Mouse (Mus musculus) common myeloid progenitor, adult 5-6 weeks (primary cell): ENCODE results near the gene Ddx20. TPM values are rescaled to one million over a fixed set of nuclear protein-coding genes. Genes with fewer than 3 reads are reported as not detected.

Source experiments
- ATAC-seq: replicated peaks from 2 replicates; pipeline ENCODE4 v1.8.0; 2016; ENCODE audit warnings: low read depth, mild to moderate bottlenecking, moderate TSS enrichment, inconsistent platforms; ENCODE audit not compliant: poor library complexity, severe bottlenecking
- total RNA-seq: library from RNA; stranded (forward); fragments of 200-1000, 187-1606 nt; gene quantifications from 2 replicates; pipeline ENCODE4 v1.2.3, GENCODE M21; 2017

Ddx20 gene
- total RNA-seq = 42.8 and 61.7 TPM in 2 replicates

DNA sequence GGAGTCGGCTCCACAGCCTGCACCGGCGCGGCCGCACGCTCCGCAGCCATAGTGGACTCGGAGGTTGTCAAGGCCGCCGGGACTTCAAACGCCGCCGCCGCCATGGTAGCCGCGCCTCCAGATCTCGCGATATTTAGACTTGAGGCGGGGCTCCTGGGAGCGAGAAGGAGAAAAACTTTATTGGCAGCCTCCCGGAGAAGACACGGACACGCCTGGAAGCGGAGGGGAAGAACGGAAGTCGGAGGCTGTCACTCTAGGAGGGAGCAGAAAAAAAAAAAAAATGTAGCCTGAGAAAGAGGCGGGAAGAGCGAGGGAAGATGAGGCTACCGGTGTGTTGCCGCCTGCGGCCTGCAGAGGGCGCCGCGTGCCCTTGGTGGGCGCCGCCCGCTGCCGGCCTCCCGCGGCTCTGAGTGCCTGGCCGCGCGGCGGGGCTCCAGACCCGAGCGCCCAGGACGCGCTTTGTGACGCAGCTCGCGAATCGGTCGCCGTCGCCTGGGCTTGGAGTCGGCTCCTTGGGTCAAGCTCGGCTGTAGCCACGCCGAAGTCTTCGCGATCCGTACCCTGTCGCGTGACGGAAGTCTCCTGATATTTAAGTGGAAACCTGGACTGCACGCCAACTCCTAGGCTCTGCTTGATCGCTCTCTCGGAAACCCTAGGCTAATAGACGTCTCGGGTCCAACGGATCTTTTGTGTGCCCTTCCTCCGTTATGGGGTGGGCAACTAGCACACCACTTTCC is at the start of gene Ddx20:
Gene Ddx20 (minus strand): TSS at position 251 of the 737 bp plus-strand sequence.
- peak; percentile 91 for ATAC-seq

DNA sequence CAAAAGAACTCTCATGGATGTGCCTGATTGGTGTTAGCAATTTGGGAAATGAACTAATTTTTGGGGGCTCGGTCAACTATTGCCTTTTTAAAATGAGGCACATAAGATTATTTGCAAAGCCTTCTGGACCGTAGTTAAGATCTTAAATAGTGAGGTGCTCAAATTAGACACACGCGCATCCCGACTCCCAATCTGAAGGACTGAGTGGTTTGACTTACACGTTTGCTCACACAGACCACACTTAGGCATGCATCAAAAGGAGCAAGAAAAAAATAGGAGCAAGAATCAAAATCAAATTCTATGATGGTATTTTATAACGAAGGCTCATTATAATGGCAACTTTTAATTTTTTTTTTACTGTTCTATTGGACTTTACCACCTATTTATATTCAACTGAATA is 49.7 kb upstream of the Ddx20 start:
- no peak for ATAC-seq

DNA sequence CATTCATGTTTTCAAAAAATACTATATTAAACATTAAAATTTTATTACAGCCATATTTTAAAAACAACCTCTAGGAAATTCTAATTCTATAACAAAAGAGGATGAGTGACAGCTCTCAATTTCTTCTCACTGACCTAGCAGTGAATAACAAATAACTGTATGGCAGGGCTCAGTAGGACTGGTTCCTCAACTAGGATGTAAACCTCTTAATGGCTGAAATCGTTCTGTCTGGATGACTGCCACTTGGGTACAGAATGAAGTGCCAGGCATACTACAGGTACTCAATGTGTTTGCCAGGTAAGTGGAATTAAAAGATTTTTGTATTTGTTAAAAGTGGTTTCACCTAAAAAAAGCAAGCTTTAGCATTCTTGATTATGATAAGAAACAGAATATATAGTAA is 48.8 kb upstream of the Ddx20 start:
- ATAC-seq = no peak

DNA sequence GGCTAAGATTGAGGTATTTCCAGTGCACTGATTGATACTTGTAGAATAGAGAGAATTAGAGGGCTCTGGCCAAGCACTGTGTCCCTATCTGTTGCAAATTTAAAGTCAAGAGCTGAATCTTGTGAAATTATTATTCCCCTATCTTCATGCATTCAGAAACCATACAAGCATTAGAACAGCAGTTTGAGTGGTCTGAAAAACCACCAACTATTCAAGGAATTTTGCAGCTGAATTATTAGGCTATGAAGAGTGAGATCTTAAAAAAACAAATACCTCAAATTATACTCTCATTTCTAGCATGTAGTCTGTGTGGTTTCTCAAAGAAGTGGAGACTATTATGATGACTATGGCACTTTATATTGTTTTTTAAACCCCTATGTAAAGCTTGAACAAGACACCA is 47.9 kb upstream of the Ddx20 start:
- no peak for ATAC-seq

DNA sequence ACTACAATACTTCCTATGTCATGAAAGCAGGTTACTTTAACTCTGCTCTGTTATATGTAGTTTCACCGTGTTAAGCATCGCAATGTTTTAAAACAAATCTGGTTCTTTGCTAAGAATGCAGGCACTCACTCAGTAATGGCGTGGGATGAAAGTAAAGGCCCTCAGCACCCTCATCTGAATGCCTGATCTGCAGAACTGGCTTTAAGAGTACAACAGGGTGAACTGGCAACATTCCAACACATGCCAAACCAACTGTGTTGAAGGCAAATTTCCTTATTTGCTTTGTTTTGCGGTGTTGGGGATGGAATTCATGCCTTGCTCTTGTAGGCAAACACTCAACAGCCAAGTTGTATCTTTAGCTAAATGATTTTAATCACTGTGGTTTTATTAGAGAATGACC is 46.2 kb upstream of the Ddx20 start:
- no peak for ATAC-seq

DNA sequence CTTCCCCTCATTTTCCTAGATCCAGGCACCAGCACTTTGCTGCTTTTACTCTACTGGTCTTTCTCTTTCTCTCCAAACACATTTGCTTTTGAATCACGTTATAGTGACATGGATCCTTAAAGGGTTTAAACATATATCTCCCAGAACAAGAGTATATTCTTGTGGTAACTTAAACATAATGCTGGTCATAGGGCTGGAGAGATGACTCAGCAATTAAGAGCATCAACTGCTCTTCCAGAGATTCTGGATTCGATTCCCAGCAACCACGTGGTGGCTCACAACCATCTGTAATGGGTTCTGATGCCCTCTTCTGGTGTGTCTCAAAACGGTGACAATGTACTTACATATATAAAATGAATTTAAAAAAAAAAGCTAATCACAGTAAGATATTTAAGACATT is 45.0 kb upstream of the Ddx20 start:
- no peak for ATAC-seq

DNA sequence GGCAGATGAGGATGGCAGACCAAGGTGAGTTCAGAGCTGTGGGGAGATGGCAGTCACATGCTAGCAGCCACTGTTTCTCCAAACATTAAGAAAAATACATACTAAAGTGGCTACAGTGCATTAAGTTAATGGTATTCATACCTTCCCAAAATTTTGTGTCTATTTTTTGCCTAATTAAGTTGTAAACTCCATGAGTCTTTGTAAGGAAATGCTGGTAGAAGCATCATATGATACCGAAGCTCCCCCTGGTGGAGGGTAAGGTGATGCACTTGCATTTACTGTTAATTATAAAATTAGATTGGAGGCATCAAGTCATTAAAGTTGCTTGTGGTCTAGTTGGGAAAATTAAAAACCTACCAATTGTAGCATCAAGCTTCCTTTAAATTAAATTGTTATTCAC is 38.7 kb upstream of the Ddx20 start:
- peak; percentile 59 for ATAC-seq

DNA sequence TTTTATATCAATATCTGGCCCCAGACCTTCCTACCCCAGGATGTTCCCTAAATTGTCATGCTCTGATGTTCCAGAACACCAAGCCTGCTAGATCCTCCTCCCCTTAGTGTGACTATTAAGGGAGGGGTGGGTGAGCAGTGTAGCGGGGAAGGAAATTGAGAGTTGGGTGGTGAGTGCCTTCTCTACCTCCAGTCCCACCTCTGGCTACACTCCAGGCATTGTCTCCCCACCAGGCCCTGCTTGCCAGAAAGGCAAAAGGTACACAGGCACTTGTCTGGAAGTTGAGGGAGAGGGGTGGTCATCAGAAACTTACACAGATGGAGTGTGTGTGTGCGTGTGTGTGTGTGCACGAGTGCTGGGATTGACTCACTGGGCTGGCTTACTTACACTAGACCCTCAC is 35.1 kb upstream of the Ddx20 start:
- ATAC-seq = no peak

DNA sequence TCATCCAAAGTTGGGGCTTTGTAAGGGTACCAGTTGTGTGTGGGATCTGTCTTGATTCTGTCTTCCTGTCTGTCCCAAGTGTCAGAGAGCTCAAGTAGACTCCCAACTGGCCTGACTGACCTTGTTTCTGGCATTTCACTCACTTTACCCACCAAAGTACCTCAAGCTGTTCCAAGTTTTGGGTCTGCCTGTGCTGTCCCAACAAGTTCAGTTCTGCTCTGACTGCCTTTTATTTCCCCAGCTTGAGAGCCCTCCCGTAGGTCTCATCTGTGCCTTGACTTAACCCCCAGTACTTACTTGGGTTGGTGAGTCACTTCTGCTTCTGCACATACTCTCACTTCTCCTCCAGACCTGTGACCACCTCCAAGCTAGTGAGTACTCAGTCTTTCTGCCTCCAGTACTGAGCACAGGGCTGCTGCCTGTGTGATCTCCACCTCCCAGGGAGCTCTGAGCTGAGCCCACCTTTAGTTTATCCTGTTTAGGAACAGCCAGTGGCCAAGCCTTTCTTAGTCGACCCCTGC is 34.4 kb upstream of the Ddx20 start:
- ATAC-seq = peak; percentile 72

DNA sequence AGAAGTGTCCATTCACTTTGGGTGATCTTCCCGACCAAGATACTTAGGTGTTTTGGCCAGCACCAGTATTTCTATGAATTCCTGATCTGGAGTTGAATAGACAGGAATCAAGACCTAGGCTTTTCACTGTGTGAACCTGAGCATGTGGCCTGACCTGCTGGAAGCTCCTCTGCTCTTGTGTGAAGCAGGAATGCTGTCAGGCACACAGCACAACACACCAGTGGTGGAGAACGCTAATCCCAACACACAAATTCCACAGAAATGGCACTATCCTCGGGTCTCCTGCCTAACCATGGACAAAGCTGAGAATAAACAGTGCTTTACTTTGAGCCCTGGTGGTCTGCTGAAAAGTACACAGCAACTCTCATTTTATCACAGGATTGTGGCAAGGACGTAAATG is 33.1 kb upstream of the Ddx20 start:
- no peak for ATAC-seq

DNA sequence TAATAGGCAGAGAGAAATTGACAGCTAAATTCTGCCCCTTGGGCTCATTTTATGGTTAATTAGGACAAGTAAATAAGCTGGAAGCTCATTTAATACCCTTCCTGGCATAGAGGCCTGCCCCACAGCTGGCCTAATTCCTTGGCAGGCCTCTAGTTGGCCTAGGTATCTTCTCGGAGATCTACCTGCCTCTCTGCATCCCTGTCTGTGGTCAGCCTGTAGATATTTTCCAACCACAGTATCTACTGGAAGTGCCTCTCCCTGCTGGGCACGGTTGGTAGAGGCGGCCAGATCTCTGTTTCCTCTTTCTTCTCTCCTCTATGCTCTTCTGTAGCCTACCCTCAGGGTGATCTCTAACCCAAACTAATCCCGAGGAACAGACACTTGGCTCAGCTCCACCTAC is 32.6 kb upstream of the Ddx20 start:
- peak; percentile 33 for ATAC-seq

DNA sequence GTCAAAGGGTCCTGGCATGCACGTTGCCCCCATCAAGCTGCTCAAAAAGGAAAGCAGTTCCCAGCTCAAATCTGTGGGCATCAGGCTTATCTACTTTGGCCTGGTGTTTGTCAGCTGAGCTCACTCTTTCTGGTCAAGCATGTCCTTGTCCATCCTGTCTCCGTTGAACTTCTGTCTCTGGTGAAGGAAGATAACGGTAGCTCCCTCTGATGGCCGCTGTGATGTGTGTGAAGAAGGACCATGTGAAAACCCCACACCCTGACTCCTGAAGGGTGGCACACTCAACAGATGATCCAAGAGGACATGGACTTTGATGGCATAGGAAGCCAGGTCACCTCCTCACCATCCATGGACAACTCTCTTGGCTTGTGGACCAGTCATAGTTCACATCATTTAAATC is 31.4 kb upstream of the Ddx20 start:
- no peak for ATAC-seq

DNA sequence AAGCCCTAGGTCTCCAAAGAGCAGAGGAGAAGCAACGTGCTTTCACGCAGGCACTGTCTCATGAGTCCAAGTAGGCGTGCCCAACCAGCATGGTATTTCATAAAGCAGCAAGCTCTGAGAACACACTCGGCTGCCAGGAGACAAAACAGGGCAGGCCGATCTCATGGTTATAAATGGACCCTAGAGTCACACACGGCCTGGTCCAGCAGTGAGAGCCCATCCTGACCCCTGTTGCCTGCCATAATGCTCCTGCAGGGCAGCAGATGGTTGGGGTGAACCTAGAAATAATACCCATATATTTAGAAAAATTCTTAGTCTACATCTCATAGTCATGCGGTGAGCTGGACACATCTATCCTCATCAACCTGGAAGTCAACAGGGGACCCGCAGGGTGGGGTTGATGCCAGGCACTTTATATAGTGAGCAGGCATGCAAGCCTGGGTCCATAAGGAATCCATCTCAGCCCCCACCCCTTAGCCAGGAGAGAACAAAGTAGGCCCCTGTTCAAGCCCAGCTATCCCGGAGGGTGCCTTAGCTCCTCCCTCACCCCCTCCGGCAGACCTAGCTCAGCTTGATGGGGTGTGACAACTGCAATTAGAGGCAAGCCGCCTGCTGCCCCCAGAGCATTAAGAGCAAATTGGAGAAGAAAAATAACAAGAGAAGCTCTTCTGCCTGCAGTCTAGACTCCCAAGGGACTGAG is 30.6 kb upstream of the Ddx20 start:
- no peak for ATAC-seq

DNA sequence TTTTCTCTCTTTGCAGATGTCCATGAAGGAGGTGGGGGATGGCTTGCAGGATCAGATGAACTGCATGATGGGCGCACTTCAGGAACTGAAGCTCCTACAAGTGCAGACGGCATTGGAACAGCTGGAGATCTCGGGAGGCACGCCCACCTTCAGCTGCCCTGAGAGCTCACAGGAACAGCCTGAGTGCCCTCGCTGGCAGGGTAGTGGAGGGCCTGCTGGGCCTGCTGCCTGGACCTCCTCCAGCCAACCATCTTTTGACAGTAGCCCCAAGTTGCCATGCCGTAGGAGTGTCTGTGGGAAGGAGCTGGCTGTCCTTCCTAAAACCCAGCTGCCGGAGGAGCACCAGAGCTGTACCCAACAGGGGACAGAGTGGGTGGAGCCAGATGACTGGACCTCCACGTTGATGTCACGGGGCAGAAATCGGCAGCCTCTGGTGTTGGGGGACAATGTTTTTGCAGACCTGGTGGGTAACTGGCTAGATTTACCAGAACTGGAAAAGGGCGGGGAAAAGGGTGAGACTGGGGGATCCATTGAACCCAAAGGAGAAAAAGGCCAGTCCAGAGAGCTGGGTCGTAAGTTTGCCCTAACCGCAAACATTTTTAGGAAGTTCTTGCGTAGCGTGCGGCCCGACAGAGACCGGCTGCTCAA is 29.1 kb upstream of the Ddx20 start:
- ATAC-seq = peak; percentile 7; the same call in 1 of the 2 replicates

DNA sequence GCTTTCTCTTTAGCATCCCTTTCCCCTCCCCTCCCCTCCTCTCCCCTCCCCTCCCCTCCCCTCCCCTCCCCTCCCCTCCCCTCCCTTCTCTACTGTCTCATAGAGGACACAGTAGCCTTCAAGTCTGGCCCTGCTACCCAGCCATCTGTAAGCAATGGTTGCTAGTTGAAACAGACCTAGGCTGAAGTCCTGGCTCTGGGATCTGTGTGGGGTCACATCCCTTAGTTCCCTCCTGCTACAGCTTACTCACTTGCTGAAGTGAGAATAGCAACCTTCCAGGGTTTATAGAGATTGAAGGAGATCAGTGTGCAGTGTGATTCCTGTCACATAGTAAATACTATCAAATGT is 27.4 kb upstream of the Ddx20 start:
- ATAC-seq = no peak

DNA sequence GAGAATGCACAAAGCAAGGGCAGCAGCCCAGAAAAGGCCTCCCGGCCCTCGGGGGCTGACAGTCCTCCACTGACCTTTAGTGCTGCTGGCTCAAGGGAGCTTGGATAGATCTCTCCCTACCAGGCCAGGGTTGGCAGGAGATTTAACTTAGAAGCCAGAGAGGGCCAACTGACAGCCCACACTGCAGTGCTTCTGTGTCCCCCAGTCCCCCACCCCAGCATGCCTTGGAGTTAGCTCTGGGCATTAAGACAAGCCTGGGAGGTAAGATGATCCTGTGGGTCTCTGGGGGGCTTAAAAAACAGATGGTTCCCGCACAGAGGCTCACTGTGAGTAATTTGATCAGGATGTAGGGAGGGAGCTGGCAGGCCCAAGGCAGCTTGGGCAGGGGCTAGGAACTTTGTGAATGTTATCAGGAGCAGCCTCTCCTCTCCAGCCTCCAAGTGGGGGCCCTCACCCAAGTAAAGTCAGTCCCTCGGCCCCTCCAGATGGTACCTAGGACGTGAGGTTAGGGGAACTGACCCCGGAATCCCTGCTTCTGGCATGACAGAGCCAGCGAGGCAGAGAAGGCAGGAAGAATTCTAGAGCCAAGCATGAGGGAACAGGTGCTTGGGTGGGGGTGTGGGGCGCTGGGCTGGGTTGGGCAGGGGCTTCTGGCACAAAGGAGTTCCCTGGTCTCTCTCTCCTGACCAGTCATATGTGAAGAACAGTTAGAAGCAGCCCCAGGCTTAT is 26.9 kb upstream of the Ddx20 start:
- ATAC-seq = no peak

DNA sequence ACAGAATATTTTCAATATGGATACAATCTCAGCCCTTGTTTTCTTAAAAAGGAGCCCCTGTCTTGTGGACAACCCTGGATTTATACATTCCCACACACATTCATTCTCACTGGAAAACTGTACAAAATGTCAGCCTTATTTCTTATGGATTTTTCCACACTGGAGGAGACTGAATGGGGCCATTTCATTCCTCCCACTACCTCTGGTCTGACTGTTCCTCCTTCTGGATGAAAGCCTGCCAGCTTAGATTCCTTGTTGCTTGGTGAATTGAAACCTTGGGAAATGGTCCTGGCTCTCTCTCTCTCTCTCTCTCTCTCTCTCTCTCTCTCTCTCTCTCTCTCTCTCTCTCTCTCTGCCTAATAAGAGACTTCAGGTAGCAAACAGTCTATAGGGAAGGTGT is 25.5 kb upstream of the Ddx20 start:
- ATAC-seq = no peak

DNA sequence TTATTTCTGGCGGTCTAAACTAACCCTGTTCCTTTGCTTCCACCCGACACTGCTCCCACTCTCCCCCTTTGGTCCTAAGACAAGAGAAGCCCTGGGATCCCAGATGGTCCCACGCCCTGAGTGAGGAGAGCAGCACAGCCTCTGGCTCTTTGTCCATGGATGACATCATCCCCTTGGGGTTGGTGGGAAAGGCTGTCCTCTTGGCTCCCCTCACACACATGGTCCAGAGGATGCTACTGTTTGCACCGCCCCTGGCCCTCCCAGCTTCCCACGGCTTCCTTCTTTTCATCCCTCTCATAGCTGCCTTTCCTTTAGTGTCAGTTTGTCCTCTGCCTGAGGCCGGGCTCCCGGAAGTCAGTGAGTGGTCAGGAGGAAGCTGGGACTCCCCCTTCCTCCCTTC is 24.4 kb upstream of the Ddx20 start:
- no peak for ATAC-seq

DNA sequence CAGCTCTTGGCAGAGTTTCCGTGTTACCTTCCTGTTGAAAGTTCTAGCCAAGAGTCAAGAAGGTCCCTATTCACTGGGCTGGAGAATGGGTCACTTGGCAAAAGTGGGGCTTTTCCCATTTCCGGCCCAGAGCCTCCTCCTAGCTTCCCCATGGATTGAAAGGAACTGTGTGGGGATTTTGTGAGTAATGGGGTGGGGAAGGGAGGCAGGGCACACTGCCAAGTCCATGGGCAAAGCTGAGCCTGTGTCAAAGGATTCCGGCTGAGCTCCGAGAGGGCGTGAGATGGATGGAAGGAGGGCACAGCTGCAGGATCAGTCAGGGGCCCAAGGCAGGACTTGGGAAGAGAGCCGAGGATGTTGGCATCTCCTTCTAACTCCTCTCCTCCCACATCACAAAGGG is 22.9 kb upstream of the Ddx20 start:
- ATAC-seq = no peak

DNA sequence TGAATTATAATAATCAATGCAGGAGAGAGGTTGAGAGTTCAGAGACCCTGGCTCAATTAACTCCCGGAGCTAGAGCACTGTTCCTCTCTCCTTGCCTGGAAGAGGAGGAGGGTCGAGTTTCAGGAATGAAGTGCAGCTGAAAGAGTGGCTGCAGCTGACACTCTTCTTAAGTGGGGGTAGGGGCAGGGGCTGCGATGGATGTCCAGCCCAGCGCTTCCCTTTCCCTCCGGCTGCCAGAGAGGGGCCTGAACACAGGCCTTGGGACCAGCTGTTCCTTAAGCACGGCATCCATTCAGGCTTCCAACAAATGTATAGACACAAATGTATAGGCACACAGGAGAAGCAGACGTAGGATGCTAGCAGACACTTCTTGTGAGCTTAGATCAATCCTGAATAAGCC is 20.2 kb upstream of the Ddx20 start:
- no peak for ATAC-seq
